Mouse (Mus musculus): ENCODE measurements around the gene Lpp.

GRCm38 (mm10) chr16:24982828-24983227 is 589.5 kb downstream of the Lpp start:
- TF ChIP-seq POLR2A (IDR thresholded peaks at IDR 0.05; ENCODE audit: insufficient read depth, low read depth, low read length), result no peak
- TF ChIP-seq CTCF (IDR thresholded peaks at IDR 0.05; ENCODE audit: insufficient read depth, low read depth, low read length), result no peak
